Mouse (Mus musculus) limb, embryonic 10.5 days (tissue): ENCODE measurements around the gene Mrgpra2a. TPM values are rescaled to one million over a fixed set of nuclear protein-coding genes. Genes with fewer than 3 reads are reported as not detected.

Experiments used
- polyA plus RNA-seq: library from polyadenylated mRNA; unstranded; fragments of >200 nt; fragmentation: Nextera tagmentation; extraction: Ambion mirVana; gene quantifications from 2 replicates; pipeline ENCODE4 v1.2.1, GENCODE M21; 2016

The Mrgpra2a gene
- polyA plus RNA-seq, 1 experiment from 2014 or later, result not detected

Other genes starting within 250 kb of the Mrgpra2a start
- not detected in 2 replicates for gene Mrgpra6, start 247.2 kb downstream of the Mrgpra2a start, polyA plus RNA-seq
- gene Mrgpra9, start 199.3 kb downstream of the Mrgpra2a start, polyA plus RNA-seq, result not detected in 2 replicates
- gene Mrgpra1, start 97.9 kb downstream of the Mrgpra2a start, polyA plus RNA-seq, result not detected in 2 replicates
- not detected in 2 replicates for gene Mrgpra2b, start 76.7 kb upstream of the Mrgpra2a start, polyA plus RNA-seq
- not detected in 2 replicates for gene Mrgpra3, start 149.2 kb upstream of the Mrgpra2a start, polyA plus RNA-seq